ENCODE assay signal across 10 mouse cellular contexts in the genomic region with DNA sequence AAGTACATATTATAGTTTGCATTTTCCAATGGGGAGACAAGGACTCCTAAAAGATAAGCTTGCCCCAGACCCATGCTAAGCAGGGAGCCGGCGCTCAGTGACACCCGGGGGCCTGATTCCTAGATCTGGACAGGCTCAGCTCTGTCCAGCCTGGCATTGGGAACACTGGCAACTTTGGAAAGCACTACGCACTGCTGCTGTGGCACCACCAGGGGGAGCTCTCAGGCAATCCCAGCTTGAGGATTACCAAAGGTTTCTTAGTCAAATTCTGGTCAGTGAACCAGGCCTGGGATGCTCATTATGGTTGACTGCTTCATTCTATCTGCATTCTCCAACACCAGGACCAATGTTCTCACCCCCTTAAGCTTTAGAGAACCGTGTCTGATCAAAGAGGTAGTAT. TPM values are rescaled to one million over a fixed set of nuclear protein-coding genes. Genes with fewer than 3 reads are reported as not detected.
A peak's percentile ranks its signal among the peaks of the same experiment; 100 is the strongest.
DNase-seq lines count a peak whose midpoint lies in the region; ATAC-seq and TF ChIP-seq lines count a peak whose summit lies in the region.
"Had no signal": no experiment of that assay in that cellular context is flagged by ENCODE, and none has a peak within 500 bp of the region (broad histone marks: within the 10 kb centered on the region; RNA-seq: fewer than 3 reads in every experiment).

No protein-coding gene starts in this region.

- no peak overlapping the region for H3K4me2 ChIP-seq in kidney, embryonic 14.5 days (replicated peaks; ENCODE audit: low read depth, low read length)

- no peaks in the 10 kb centered on the region for H3K27me3 ChIP-seq in kidney, embryonic 14.5 days (ENCODE audit: control insufficient read depth, insufficient read depth, low read length)

- H3K9me3 ChIP-seq in kidney, embryonic 14.5 days (ENCODE audit: control insufficient read depth, low read length) = no peaks in the 10 kb centered on the region

- WGBS in kidney, embryonic 14.5 days = 36% methylated on average over 5 of the region's 5 CpGs

- ATAC-seq in kidney, embryonic 14.5 days (ENCODE audit: low FRiP score, low TSS enrichment) = no peak
- ATAC-seq in megakaryocyte progenitor cell, adult 5-6 weeks (replicated peaks; ENCODE audit: poor library complexity) = peak; percentile 78

- H3K36me3 ChIP-seq in kidney, embryonic 14.5 days (ENCODE audit: control insufficient read depth, insufficient read depth, low read length) = peaks cover 21% of the 10 kb centered on the region; the same call in 1 of the 2 replicates

- peak; percentile 69 for DNase-seq in kidney, adult 18-20 months
- peak; percentile 72 for DNase-seq in ES-CJ7 (ENCODE audit: low read depth, low spot score)
- DNase-seq in adrenal gland, postnatal 36 days = peak; percentile 77 to 89
- DNase-seq in layer of hippocampus, adult 9-11 months = peak; percentile 34
- peak; percentile 75 for DNase-seq in urinary bladder, postnatal 25 days (ENCODE audit: low spot score)

- TF ChIP-seq CTCF in embryonic fibroblast, embryonic 13.5 days (IDR thresholded peaks at IDR 0.05; ENCODE audit: borderline replicate concordance, insufficient read depth, low read length) = peak; percentile 88

- no peaks in the 10 kb centered on the region for H3K4me1 ChIP-seq in kidney, embryonic 14.5 days (ENCODE audit: control insufficient read depth, insufficient read depth, low read length)
- peaks cover 3% of the 10 kb centered on the region; the same call in 1 of the 2 replicates for H3K4me1 ChIP-seq in embryonic fibroblast, embryonic 13.5 days (ENCODE audit: control insufficient read depth, insufficient read depth, low read length)

- no peak overlapping the region for H3K27ac ChIP-seq in kidney, embryonic 14.5 days (ENCODE audit: low read depth, low read length)
- no peak overlapping the region for H3K27ac ChIP-seq in embryonic fibroblast, embryonic 13.5 days (ENCODE audit: insufficient read depth, low read length)
- H3K27ac ChIP-seq: macrophage had no signal

- no peak overlapping the region for H3K4me3 ChIP-seq in kidney, embryonic 14.5 days (ENCODE audit: low read length)
- H3K4me3 ChIP-seq in embryonic fibroblast, embryonic 13.5 days (ENCODE audit: insufficient read depth, low read length) = no peak overlapping the region
- H3K4me3 ChIP-seq: erythroblast, embryonic 14.5 days had no signal

- no peak overlapping the region for H3K9ac ChIP-seq in kidney, embryonic 14.5 days (ENCODE audit: low read depth, low read length)

- TF ChIP-seq POLR2A in embryonic fibroblast, embryonic 13.5 days (IDR thresholded peaks at IDR 0.05; ENCODE audit: low read depth, low read length) = no peak

RNA-seq across cellular contexts. Expression of gene Tbc1d16, which starts 21.7 kb away (rescaled TPM):
- polyA plus RNA-seq in kidney, embryonic 14.5 days (2014; fragmentation: Nextera tagmentation; extraction: Ambion mirVana) = 7.3 and 13.0 TPM in 2 replicates
- 10 to 100 TPM; 14.3 to 15.9 TPM for total RNA-seq in adrenal gland, postnatal 36 days (2021)
- 10.6 TPM in 2 replicates for polyA plus RNA-seq in embryonic fibroblast, embryonic 13.5 days (2011; ENCODE audit: insufficient read length, low read depth, missing spikeins)
- total RNA-seq in megakaryocyte progenitor cell, adult 5-6 weeks (2015) = 1.9 and 2.1 TPM in 2 replicates
- 2.1 and 3.0 TPM in 2 replicates for total RNA-seq in megakaryocyte progenitor cell, adult 5-6 weeks (2017)

RNA-seq across cellular contexts. Expression of gene Ccdc40, which starts 21.8 kb away (rescaled TPM):
- 5.6 and 6.4 TPM in 2 replicates for polyA plus RNA-seq in kidney, embryonic 14.5 days (2014; fragmentation: Nextera tagmentation; extraction: Ambion mirVana)
- total RNA-seq in adrenal gland, postnatal 36 days (2021) = under 1 TPM; 0.40 to 0.66 TPM
- 0.60 and 0.81 TPM in 2 replicates for polyA plus RNA-seq in embryonic fibroblast, embryonic 13.5 days (2011; ENCODE audit: insufficient read length, low read depth, missing spikeins)
- total RNA-seq in megakaryocyte progenitor cell, adult 5-6 weeks (2015) = 4.4 and 4.9 TPM in 2 replicates
- 11.2 and 14.3 TPM in 2 replicates for total RNA-seq in megakaryocyte progenitor cell, adult 5-6 weeks (2017)
